Mouse (Mus musculus) stomach, embryonic 16.5 days (tissue): ENCODE results near the gene Smyd5. TPM values are rescaled to one million over a fixed set of nuclear protein-coding genes. Genes with fewer than 3 reads are reported as not detected.

Experiments
- ATAC-seq: fragments of 200-750 bp; cut with Nextera tagmentation; 2 replicates; pipeline ENCODE4 v1.8.0; 2017; ENCODE audit warnings: moderate number of reproducible peaks, moderate TSS enrichment; ENCODE audit not compliant: insufficient read depth, low FRiP score
- H3K27ac ChIP-seq: fragments of 300-500 bp; sonication (generic); 2 replicates; pipeline ENCODE4 v1.5.1; 2014; ENCODE audit warnings: low read length
- H3K27me3 ChIP-seq: fragments of 300-500 bp; sonication (generic); 2 replicates; pipeline ENCODE4 v1.6.1; 2014; ENCODE audit warnings: low read length, control low read depth, mixed read lengths; ENCODE audit not compliant: control insufficient read depth, insufficient read depth
- H3K36me3 ChIP-seq: fragments of 300-500 bp; sonication (generic); 2 replicates; pipeline ENCODE4 v1.6.1; 2014; ENCODE audit warnings: low read length; ENCODE audit not compliant: control insufficient read depth, insufficient read depth
- H3K4me1 ChIP-seq: fragments of 300-500 bp; sonication (generic); 2 replicates; pipeline ENCODE4 v1.6.1; 2014; ENCODE audit warnings: low read length, control low read depth, mixed read lengths; ENCODE audit not compliant: control insufficient read depth, insufficient read depth
- H3K4me2 ChIP-seq: fragments of 300-500 bp; sonication (generic); 2 replicates; pipeline ENCODE4 v1.6.1; 2014; ENCODE audit warnings: low read depth, low read length, mixed read lengths
- H3K4me3 ChIP-seq: fragments of 300-500 bp; sonication (generic); replicated peaks from 2 replicates; pipeline ENCODE4 v1.5.1; 2014; ENCODE audit warnings: mild to moderate bottlenecking, low read length
- H3K9ac ChIP-seq: fragments of 300-500 bp; sonication (generic); 2 replicates; pipeline ENCODE4 v1.6.1; 2014; ENCODE audit warnings: low read length
- H3K9me3 ChIP-seq: fragments of 300-500 bp; sonication (generic); replicated peaks from 2 replicates; pipeline ENCODE4 v1.6.1; 2016; ENCODE audit warnings: low read length, control low read depth; ENCODE audit not compliant: control insufficient read depth
- WGBS: fragments of 180-500 bp; shearing (Covaris S2); extraction: QIAGEN DNeasy Blood & Tissue Kit; methylation state at CpG from one replicate; pipeline ENCODE4 v1.1.7; 2014; 5-methylcytosine and 5-hydroxymethylcytosine counted together
- polyA plus RNA-seq: library from polyadenylated mRNA; unstranded; fragments of >200 nt; fragmentation: Nextera tagmentation; extraction: Ambion mirVana; gene quantifications from 2 replicates; pipeline ENCODE4 v1.2.1, GENCODE M21; 2015

The Smyd5 gene
- polyA plus RNA-seq, 1 experiment from 2014 or later = 41.6 TPM

GRCm38 (mm10) chr6:85409003-85409402 is 22.8 kb upstream of the Smyd5 start:
- ATAC-seq = no peak
- 4% methylated on average over 31 of the region's 31 CpGs for WGBS
- H3K9ac ChIP-seq = peak overlapping the region; percentile 46; the same call in 1 of the 2 replicates
- no peaks in the 10 kb centered on the region for H3K9me3 ChIP-seq
- peaks cover 28% of the 10 kb centered on the region for H3K27me3 ChIP-seq
- no peaks in the 10 kb centered on the region for H3K36me3 ChIP-seq
- H3K4me1 ChIP-seq = no peaks in the 10 kb centered on the region
- H3K4me3 ChIP-seq = peak overlapping the region; percentile 0; the same call in 1 of the 2 replicates
- H3K4me2 ChIP-seq = peak overlapping the region; percentile 37
- H3K27ac ChIP-seq = no peak overlapping the region

- Histone ChIP-seq H3K9me3 (no peaks in the 10 kb centered on the region), H3K4me2 (no peak overlapping the region), H3K4me3 (no peak overlapping the region), H3K36me3 (no peaks in the 10 kb centered on the region), H3K27me3 (peaks cover 28% of the 10 kb centered on the region), H3K9ac (0 out of 2 replicates have a peak overlapping the region, but pooled peaks have one; percentile 8), H3K4me1 (no peaks in the 10 kb centered on the region), H3K27ac (no peak overlapping the region)
- ATAC-seq = peak; percentile 79
- WGBS = 9% methylated on average over 13 of the region's 13 CpGs
Measured at GRCm38 (mm10) chr6:85410771-85411273, 21.0 kb upstream of the Smyd5 start.

- no peaks in the 10 kb centered on the region for H3K4me1 ChIP-seq
- H3K9me3 ChIP-seq = no peaks in the 10 kb centered on the region
- no peak overlapping the region for H3K27ac ChIP-seq
- no peaks in the 10 kb centered on the region for H3K36me3 ChIP-seq
- H3K4me3 ChIP-seq = no peak overlapping the region
- peak; percentile 56; the same call in 1 of the 2 replicates for ATAC-seq
- H3K9ac ChIP-seq = no peak overlapping the region
- H3K27me3 ChIP-seq = no peaks in the 10 kb centered on the region
- no peak overlapping the region for H3K4me2 ChIP-seq
- WGBS = 41% methylated on average over 3 of the region's 3 CpGs
Measured at GRCm38 (mm10) chr6:85415829-85416228, 16.0 kb upstream of the Smyd5 start.

GRCm38 (mm10) chr6:85419150-85419549 is 12.6 kb upstream of the Smyd5 start:
- Histone ChIP-seq H3K27ac (no peak overlapping the region), H3K27me3 (no peaks in the 10 kb centered on the region), H3K9ac (no peak overlapping the region), H3K9me3 (no peaks in the 10 kb centered on the region), H3K4me2 (no peak overlapping the region), H3K36me3 (no peaks in the 10 kb centered on the region), H3K4me1 (no peaks in the 10 kb centered on the region), H3K4me3 (no peak overlapping the region)
- WGBS = 81% methylated on average over 2 of the region's 2 CpGs
- no peak for ATAC-seq

- no peak for ATAC-seq
- H3K9ac ChIP-seq = peak within 1 kb of the TSS; percentile 29; the same call in 1 of the 2 replicates
- H3K4me1 ChIP-seq = no peaks in the 10 kb centered on the region
- no peak within 1 kb of the TSS for H3K27ac ChIP-seq
- no peak within 1 kb of the TSS for H3K4me3 ChIP-seq
- H3K36me3 ChIP-seq = no peaks in the 10 kb centered on the region
- no peaks in the 10 kb centered on the region for H3K9me3 ChIP-seq
- H3K4me2 ChIP-seq = no peak within 1 kb of the TSS
- no peaks in the 10 kb centered on the region for H3K27me3 ChIP-seq
- WGBS = 13% methylated on average over 28 of the region's 28 CpGs
Measured at GRCm38 (mm10) chr6:85423836-85424379, 7.9 kb upstream of the Smyd5 start, which contains the start of gene Noto. Gene Noto (plus strand): TSS chr6:85423886.

GRCm38 (mm10) chr6:85431274-85431841 is 431 bp upstream of the Smyd5 start:
- no peaks in the 10 kb centered on the region for H3K4me1 ChIP-seq
- no peak overlapping the region for H3K27ac ChIP-seq
- 36% methylated on average over 8 of the region's 8 CpGs for WGBS
- ATAC-seq = no peak
- H3K4me3 ChIP-seq = peak overlapping the region; percentile 68
- H3K9ac ChIP-seq = peak overlapping the region; percentile 70
- H3K36me3 ChIP-seq = no peaks in the 10 kb centered on the region
- peak overlapping the region; percentile 56 for H3K4me2 ChIP-seq
- no peaks in the 10 kb centered on the region for H3K9me3 ChIP-seq
- no peaks in the 10 kb centered on the region for H3K27me3 ChIP-seq

GRCm38 (mm10) chr6:85433865-85434264 is 2.1 kb downstream of the Smyd5 start:
- no peak overlapping the region for H3K4me2 ChIP-seq
- no peaks in the 10 kb centered on the region for H3K27me3 ChIP-seq
- H3K4me3 ChIP-seq = no peak overlapping the region
- no peak for ATAC-seq
- WGBS = 75% methylated on average over 5 of the region's 5 CpGs
- H3K27ac ChIP-seq = no peak overlapping the region
- no peaks in the 10 kb centered on the region for H3K9me3 ChIP-seq
- H3K9ac ChIP-seq = no peak overlapping the region
- H3K4me1 ChIP-seq = no peaks in the 10 kb centered on the region
- H3K36me3 ChIP-seq = 0 out of 2 replicates have a peak, but pooled peaks cover 3% of the 10 kb centered on the region

- Histone ChIP-seq H3K36me3 (peaks cover 8% of the 10 kb centered on the region; the same call in 1 of the 2 replicates), H3K4me1 (no peaks in the 10 kb centered on the region), H3K9ac (no peak overlapping the region), H3K27ac (no peak overlapping the region), H3K4me3 (no peak overlapping the region), H3K9me3 (no peaks in the 10 kb centered on the region), H3K27me3 (no peaks in the 10 kb centered on the region), H3K4me2 (no peak overlapping the region)
- WGBS = 69% methylated on average over 1 of the region's 1 CpGs
- ATAC-seq = no peak
Measured at GRCm38 (mm10) chr6:85436204-85436603, 4.4 kb downstream of the Smyd5 start.

GRCm38 (mm10) chr6:85436631-85437030 is 4.8 kb downstream of the Smyd5 start:
- ATAC-seq = no peak
- 88% methylated on average over 5 of the region's 6 CpGs for WGBS

More at GRCm38 (mm10) chr6:85436631-85437030, 4.8 kb downstream of the Smyd5 start:
- H3K9ac ChIP-seq = no peak overlapping the region
- no peaks in the 10 kb centered on the region for H3K9me3 ChIP-seq
- H3K27me3 ChIP-seq = no peaks in the 10 kb centered on the region
- no peak overlapping the region for H3K4me3 ChIP-seq
- H3K27ac ChIP-seq = no peak overlapping the region
- peaks cover 12% of the 10 kb centered on the region; the same call in 1 of the 2 replicates for H3K36me3 ChIP-seq
- no peak overlapping the region for H3K4me2 ChIP-seq
- no peaks in the 10 kb centered on the region for H3K4me1 ChIP-seq
